Comparison of ENCODE assay signal across 18 mouse cellular contexts in genomic region chr10:94922848-94923247, GRCm38 (mm10). TPM values are rescaled to one million over a fixed set of nuclear protein-coding genes. Genes with fewer than 3 reads are reported as not detected.
A peak's percentile ranks its signal among the peaks of the same experiment; 100 is the strongest.
DNase-seq lines count a peak whose midpoint lies in the region; ATAC-seq and TF ChIP-seq lines count a peak whose summit lies in the region.
"Had no signal": no experiment of that assay in that cellular context is flagged by ENCODE, and none has a peak within 500 bp of the region (broad histone marks: within the 10 kb centered on the region; RNA-seq: fewer than 3 reads in every experiment).

No protein-coding gene starts in this region.

- H3K27ac ChIP-seq in heart, embryonic 13.5 days (replicated peaks): peak overlapping the region; percentile 72
- 0 out of 2 replicates have a peak overlapping the region, but pooled peaks have one; percentile 33 for H3K27ac ChIP-seq in neural tube, embryonic 13.5 days (replicated peaks)
- H3K27ac ChIP-seq in liver, adult 2 months (replicated peaks; ENCODE audit: insufficient read depth, low read depth, low read length): peak overlapping the region; percentile 55
- peak overlapping the region; percentile 97 for H3K27ac ChIP-seq in macrophage
- H3K27ac ChIP-seq: forebrain, embryonic 15.5 days; hindbrain, embryonic 15.5 days; kidney, postnatal 0 days; layer of hippocampus, adult 2 months; stomach, postnatal 0 days had no signal

- intact Hi-C loops in gastrocnemius, postnatal 36 days (cut with DNase I): no loop called here

- no peak overlapping the region for H3K4me2 ChIP-seq in heart, embryonic 13.5 days
- no peak overlapping the region for H3K4me2 ChIP-seq in neural tube, embryonic 13.5 days
- H3K4me2 ChIP-seq: forebrain, embryonic 15.5 days; hindbrain, embryonic 15.5 days; lung, embryonic 15.5 days had no signal

- H3K27me3 ChIP-seq in heart, embryonic 13.5 days (replicated peaks): no peaks in the 10 kb centered on the region
- H3K27me3 ChIP-seq in neural tube, embryonic 13.5 days: no peaks in the 10 kb centered on the region
- no peaks in the 10 kb centered on the region for H3K27me3 ChIP-seq in liver, adult 2 months (ENCODE audit: control insufficient read depth, insufficient read depth, low read length)
- H3K27me3 ChIP-seq: forebrain, embryonic 15.5 days; hindbrain, embryonic 15.5 days; lung, embryonic 15.5 days had no signal

- no peak for ATAC-seq in heart, embryonic 13.5 days (ENCODE audit: extremely low read depth, insufficient number of reproducible peaks, low FRiP score, low TSS enrichment)
- ATAC-seq in neural tube, embryonic 13.5 days (ENCODE audit: low read depth): no peak
- ATAC-seq: forebrain, embryonic 15.5 days; intestine, postnatal 0 days had no signal

- WGBS in heart, embryonic 13.5 days: 69% methylated on average over 12 of the region's 12 CpGs
- 82% methylated on average over 12 of the region's 12 CpGs for WGBS in neural tube, embryonic 13.5 days
- WGBS in liver, adult 2 months: 72% methylated on average over 12 of the region's 12 CpGs
- WGBS in macrophage (ENCODE audit: missing documents): 75% methylated on average over 12 of the region's 12 CpGs

- no peaks in the 10 kb centered on the region for H3K36me3 ChIP-seq in heart, embryonic 13.5 days
- peaks cover 10% of the 10 kb centered on the region; the same call in 1 of the 2 replicates for H3K36me3 ChIP-seq in neural tube, embryonic 13.5 days
- no peaks in the 10 kb centered on the region for H3K36me3 ChIP-seq in liver, adult 2 months (ENCODE audit: control insufficient read depth, insufficient read depth, low read length)
- peaks cover 11% of the 10 kb centered on the region; the same call in 1 of the 2 replicates for H3K36me3 ChIP-seq in macrophage (ENCODE audit: inconsistent target)
- H3K36me3 ChIP-seq: embryonic facial prominence, embryonic 10.5 days; lung, embryonic 15.5 days had no signal

- H3K9me3 ChIP-seq in heart, embryonic 13.5 days: no peaks in the 10 kb centered on the region
- H3K9me3 ChIP-seq in neural tube, embryonic 13.5 days: no peaks in the 10 kb centered on the region
- H3K9me3 ChIP-seq: embryonic facial prominence, embryonic 10.5 days; forebrain, embryonic 15.5 days; hindbrain, embryonic 15.5 days; lung, embryonic 15.5 days had no signal

- no peak overlapping the region for H3K4me3 ChIP-seq in heart, embryonic 13.5 days
- H3K4me3 ChIP-seq in neural tube, embryonic 13.5 days: no peak overlapping the region
- no peak overlapping the region for H3K4me3 ChIP-seq in liver, adult 2 months (ENCODE audit: insufficient read depth, low read depth, low read length)
- H3K4me3 ChIP-seq in macrophage (ENCODE audit: inconsistent target): no peak overlapping the region
- H3K4me3 ChIP-seq: embryonic facial prominence, embryonic 10.5 days; forebrain, embryonic 15.5 days; hindbrain, embryonic 15.5 days; layer of hippocampus, adult 2 months; lung, embryonic 15.5 days had no signal

- DNase-seq in heart, adult 8-10 months (ENCODE audit: low spot score): no peak
- no peak for DNase-seq in neural tube, embryonic 10.5 days (ENCODE audit: extremely low spot score, low spot score)
- no peak for DNase-seq in liver, adult 2 months (ENCODE audit: extremely low read depth, low read depth, low spot score)
- no peak for DNase-seq in adrenal gland, postnatal 10 days
- no peak for DNase-seq in gastrocnemius, postnatal 36 days
- DNase-seq: cerebellum, postnatal 36 days; right cerebral cortex, postnatal 14 days had no signal

- peaks cover 24% of the 10 kb centered on the region for H3K4me1 ChIP-seq in heart, embryonic 13.5 days
- peaks cover 48% of the 10 kb centered on the region for H3K4me1 ChIP-seq in neural tube, embryonic 13.5 days (replicated peaks)
- H3K4me1 ChIP-seq in liver, adult 2 months (ENCODE audit: control insufficient read depth, insufficient read depth, low read length): no peaks in the 10 kb centered on the region

- no peaks in the 10 kb centered on the region for H3K79me2 ChIP-seq in liver, adult 2 months (ENCODE audit: control insufficient read depth, insufficient read depth, low read length)
- peaks cover 76% of the 10 kb centered on the region for H3K79me2 ChIP-seq in macrophage (ENCODE audit: inconsistent target)

- no peak for TF ChIP-seq CTCF in liver, adult 2 months (IDR thresholded peaks at IDR 0.05; ENCODE audit: low read depth, low read length)

- no peak overlapping the region for H3K9ac ChIP-seq in heart, embryonic 13.5 days
- H3K9ac ChIP-seq in neural tube, embryonic 13.5 days: no peak overlapping the region
- H3K9ac ChIP-seq in liver, adult 2 months (ENCODE audit: low read depth, low read length): no peak overlapping the region
- H3K9ac ChIP-seq: forebrain, embryonic 15.5 days; hindbrain, embryonic 15.5 days; lung, embryonic 15.5 days had no signal

- no peak for TF ChIP-seq POLR2A in liver, adult 2 months (IDR thresholded peaks at IDR 0.05; ENCODE audit: extremely low read depth, insufficient read depth, low read length)

RNA-seq across cellular contexts. Expression of gene Plxnc1, which starts 21.8 kb away (rescaled TPM):
- 3.1 and 3.3 TPM in 2 replicates for polyA plus RNA-seq in heart, embryonic 13.5 days (2015; fragmentation: Nextera tagmentation; extraction: Ambion mirVana)
- total RNA-seq in heart, adult 8-10 months (2022): 1 to 10 TPM; 1.9 to 2.8 (median 2.3) TPM
- 7.1 and 8.1 TPM in 2 replicates for polyA plus RNA-seq in neural tube, embryonic 13.5 days (2015; fragmentation: Nextera tagmentation; extraction: Ambion mirVana)
- 11.6 and 13.9 TPM in 2 replicates for total RNA-seq in liver, adult 2 months (2014; rRNA removed)
- 2.6 and 2.7 TPM in 2 replicates for polyA plus RNA-seq in liver, adult 2 months (2012; rRNA removed)
- total RNA-seq in macrophage (2018; cell fraction: chromatin; rRNA removed): 100 to 1,000 TPM in 19 of 26 experiments, 10 to 100 TPM in 7; 52.3 to 498 (median 189) TPM
- total RNA-seq in macrophage (2018; cell fraction: cytosol; rRNA removed): 100 to 1,000 TPM in 13 of 26 experiments, 10 to 100 TPM in 13; 46.6 to 206 (median 101) TPM
- 100 to 1,000 TPM in 22 of 26 experiments, 10 to 100 TPM in 4; 64.0 to 351 (median 144) TPM for total RNA-seq in macrophage (2018; cell fraction: nucleus; rRNA removed)
- polyA plus RNA-seq in macrophage (2018): 55.1 to 117 TPM (median 105 TPM) in 3 replicates
- total RNA-seq in adrenal gland, postnatal 10 days (2021): 1 to 10 TPM; 5.6 to 7.3 TPM
- under 1 TPM; 0.56 to 0.62 TPM for total RNA-seq in gastrocnemius, postnatal 36 days (2021)

Comparison
In these comparisons a context has a peak if more than half of its experiments do, and no peak if none do; other contexts are left out.
1. H3K27ac ChIP-seq: peak in every context shown above with its lines; median percentile 97 in macrophage; 72 in heart, embryonic 13.5 days; 55 in liver, adult 2 months; 33 in neural tube, embryonic 13.5 days.